Mouse (Mus musculus) stomach, postnatal 0 days (tissue): ENCODE measurements around the gene Slc35c1.

Source experiments
- CTCF ChIP-seq: IDR thresholded peaks from 2 replicates; pipeline ENCODE4 v1.5.1; 2016; ENCODE audit warnings: antibody characterized with exemption, low read depth, mild to moderate bottlenecking, moderate library complexity
- EP300 ChIP-seq: optimal IDR thresholded peaks from 2 replicates; pipeline ENCODE3; 2016; ENCODE audit warnings: antibody characterized with exemption

DNA sequence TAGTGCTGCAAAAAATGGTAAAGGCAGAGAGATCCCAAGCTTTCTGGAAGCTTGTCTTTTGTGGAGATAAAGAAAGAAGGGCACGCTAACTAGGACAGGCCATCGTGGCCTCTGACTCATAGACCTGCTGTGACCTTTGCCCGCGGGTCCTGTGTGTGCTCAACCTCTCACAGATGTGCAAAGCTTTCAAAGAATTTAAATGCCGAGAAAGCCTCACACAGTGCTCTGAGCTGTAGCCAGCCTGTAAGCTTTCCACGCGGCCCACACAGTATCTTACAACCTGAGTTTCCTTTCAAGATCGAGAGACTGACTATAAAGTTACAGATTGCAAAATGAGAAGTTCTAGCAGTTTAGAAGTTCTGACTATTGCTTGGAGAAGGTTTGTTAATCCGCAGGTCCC is 14.4 kb downstream of the Slc35c1 start:
- TF ChIP-seq CTCF (no peak), EP300 (no peak)
